In genomic region chr1:39804789-39805188, GRCm38 (mm10) we compare ENCODE assay signal across 26 mouse cellular contexts. TPM values are rescaled to one million over a fixed set of nuclear protein-coding genes. Genes with fewer than 3 reads are reported as not detected.
A peak's percentile ranks its signal among the peaks of the same experiment; 100 is the strongest.
DNase-seq lines count a peak whose midpoint lies in the region; ATAC-seq and TF ChIP-seq lines count a peak whose summit lies in the region.
"Had no signal": no experiment of that assay in that cellular context is flagged by ENCODE, and none has a peak within 500 bp of the region (broad histone marks: within the 10 kb centered on the region; RNA-seq: fewer than 3 reads in every experiment).

No protein-coding gene starts in this region.

- 0 out of 2 replicates have a peak, but pooled peaks have one; percentile 16 for ATAC-seq in heart, embryonic 16.5 days (replicated peaks; ENCODE audit: extremely low read depth, insufficient read depth, low FRiP score)
- no peak for ATAC-seq in stomach, postnatal 0 days (ENCODE audit: low FRiP score, low TSS enrichment)
- ATAC-seq: liver, postnatal 0 days; Patski had no signal

- H3K4me2 ChIP-seq in heart, embryonic 16.5 days (ENCODE audit: low read depth, low read length): peak overlapping the region; percentile 40
- H3K4me2 ChIP-seq in stomach, postnatal 0 days (replicated peaks; ENCODE audit: low read depth): no peak overlapping the region
- H3K4me2 ChIP-seq: hindbrain, embryonic 12.5 days had no signal

- no peak for TF ChIP-seq CTCF in cerebellum, adult 2 months (IDR thresholded peaks at IDR 0.05; ENCODE audit: borderline replicate concordance, insufficient read depth, low read depth, low read length)
- no peak for TF ChIP-seq CTCF in stomach, postnatal 0 days (IDR thresholded peaks at IDR 0.05; ENCODE audit: low read depth)

- no peak for TF ChIP-seq POLR2A in cerebellum, adult 2 months (IDR thresholded peaks at IDR 0.05; ENCODE audit: borderline replicate concordance, insufficient read depth, low read length)

- no peaks in the 10 kb centered on the region for H3K9me3 ChIP-seq in heart, embryonic 16.5 days (replicated peaks; ENCODE audit: control insufficient read depth, low read length)
- no peaks in the 10 kb centered on the region for H3K9me3 ChIP-seq in stomach, postnatal 0 days (ENCODE audit: control insufficient read depth, low read length)
- H3K9me3 ChIP-seq: hindbrain, embryonic 12.5 days; limb, embryonic 10.5 days had no signal

- 55% methylated on average over 6 of the region's 6 CpGs for whole genome bisulfite sequencing in cerebellum, adult 2 months
- WGBS in heart, embryonic 16.5 days: 72% methylated on average over 6 of the region's 6 CpGs
- 78% methylated on average over 6 of the region's 6 CpGs for WGBS in stomach, postnatal 0 days

- H3K4me3 ChIP-seq in cerebellum, adult 2 months (replicated peaks; ENCODE audit: insufficient read depth, low read depth, low read length): no peak overlapping the region
- H3K4me3 ChIP-seq in heart, embryonic 16.5 days (ENCODE audit: low read length): peak overlapping the region; percentile 11
- H3K4me3 ChIP-seq in stomach, postnatal 0 days (ENCODE audit: low read depth, low read length): no peak overlapping the region
- H3K4me3 ChIP-seq: hindbrain, embryonic 12.5 days; left cerebral cortex, adult 2 months; limb, embryonic 10.5 days had no signal

- no peak overlapping the region for H3K27ac ChIP-seq in cerebellum, adult 2 months (ENCODE audit: insufficient read depth, low read length)
- H3K27ac ChIP-seq in heart, embryonic 16.5 days (ENCODE audit: low read length): peak overlapping the region; percentile 91
- 0 out of 2 replicates have a peak overlapping the region, but pooled peaks have one; percentile 45 for H3K27ac ChIP-seq in stomach, postnatal 0 days (replicated peaks)
- H3K27ac ChIP-seq: hindbrain, embryonic 12.5 days; left cerebral cortex, adult 2 months; limb, embryonic 10.5 days had no signal

- TF ChIP-seq EP300 in stomach, postnatal 0 days (optimal IDR thresholded peaks at IDR 0.05): no peak

- intact Hi-C loops in heart, postnatal 25 days (cut with DNase I): no loop called here

- H3K9ac ChIP-seq in heart, embryonic 16.5 days (ENCODE audit: low read length): peak overlapping the region; percentile 57
- no peak overlapping the region for H3K9ac ChIP-seq in stomach, postnatal 0 days (ENCODE audit: low read length)
- H3K9ac ChIP-seq: hindbrain, embryonic 12.5 days; liver, postnatal 0 days had no signal

- DNase-seq in cerebellum, postnatal 10 days: peak; percentile 16 to 19
- DNase-seq in cerebellum, adult 2 months: no peak
- peak; percentile 88 for DNase-seq in heart, adult 11 months
- DNase-seq in heart, postnatal 25 days (ENCODE audit: low spot score): no peak
- DNase-seq in stomach, postnatal 0 days (ENCODE audit: low spot score): no peak
- DNase-seq in frontal cortex, postnatal 14 days (ENCODE audit: low spot score in 2 of 2): no peak
- DNase-seq in retina, embryonic 14.5 days (ENCODE audit: low spot score): no peak
- DNase-seq: gastrocnemius, postnatal 14 days; kidney, adult 8-10 months; kidney, postnatal 25 days; liver, postnatal 0 days; lung, postnatal 14 days; right cerebral cortex, postnatal 25 days; thymus, postnatal 14 days had no signal

- no peaks in the 10 kb centered on the region for H3K27me3 ChIP-seq in cerebellum, adult 2 months (ENCODE audit: control insufficient read depth, insufficient read depth, low read length)
- H3K27me3 ChIP-seq in heart, embryonic 16.5 days (ENCODE audit: control insufficient read depth, insufficient read depth, low read length): no peaks in the 10 kb centered on the region
- no peaks in the 10 kb centered on the region for H3K27me3 ChIP-seq in stomach, postnatal 0 days (ENCODE audit: control insufficient read depth, insufficient read depth, low read length)
- H3K27me3 ChIP-seq: hindbrain, embryonic 12.5 days; Patski had no signal

- H3K4me1 ChIP-seq in cerebellum, adult 2 months (ENCODE audit: control insufficient read depth, insufficient read depth, low read length): peaks cover 5% of the 10 kb centered on the region; the same call in 1 of the 2 replicates
- H3K4me1 ChIP-seq in heart, embryonic 16.5 days (ENCODE audit: control insufficient read depth, insufficient read depth, low read length): peaks cover 17% of the 10 kb centered on the region
- H3K4me1 ChIP-seq in stomach, postnatal 0 days (replicated peaks; ENCODE audit: control insufficient read depth, insufficient read depth): no peaks in the 10 kb centered on the region
- H3K4me1 ChIP-seq: hindbrain, embryonic 12.5 days; limb, embryonic 10.5 days had no signal

- no peaks in the 10 kb centered on the region for H3K36me3 ChIP-seq in heart, embryonic 16.5 days (ENCODE audit: control insufficient read depth, insufficient read depth)
- H3K36me3 ChIP-seq in stomach, postnatal 0 days (ENCODE audit: control insufficient read depth, insufficient read depth, low read length): no peaks in the 10 kb centered on the region
- H3K36me3 ChIP-seq: hindbrain, embryonic 12.5 days; limb, embryonic 10.5 days had no signal

RNA-seq across cellular contexts. Expression of gene Gm3646, which starts 0.3 kb away (rescaled TPM):
- polyA plus RNA-seq in cerebellum, adult 2 months (2012; rRNA removed): not detected in 2 replicates
- 1 to 10 TPM; 5.8 to 9.4 TPM for total RNA-seq in heart, postnatal 25 days (2021)
- 2.7 and 4.4 TPM in 2 replicates for polyA plus RNA-seq in heart, embryonic 16.5 days (2015; fragmentation: Nextera tagmentation; extraction: Ambion mirVana)
- 1.3 and 1.4 TPM in 2 replicates for polyA plus RNA-seq in stomach, postnatal 0 days (2015; fragmentation: Nextera tagmentation; extraction: Ambion mirVana)
- total RNA-seq: adrenal gland, adult 8-10 months; left cerebral cortex, adult 2 months; liver, adult 2 months; megakaryocyte, adult 5-6 weeks; neutrophil, adult 5-6 weeks had no signal
- polyA plus RNA-seq: hindbrain, embryonic 12.5 days; limb, embryonic 10.5 days; liver, adult 2 months; liver, postnatal 0 days; midbrain, embryonic 16.5 days; Patski; spleen, adult 2 months; testis, adult 2 months had no signal

Comparison
In these comparisons a context has a peak if more than half of its experiments do, and no peak if none do; other contexts are left out.
1. DNase-seq: peak in cerebellum, postnatal 10 days (2 of 2) and heart, adult 11 months (single experiment); none in cerebellum, adult 2 months (0 of 2), heart, postnatal 25 days (single experiment), stomach, postnatal 0 days (single experiment), frontal cortex, postnatal 14 days (0 of 2) and retina, embryonic 14.5 days (single experiment).